Mouse (Mus musculus) myocyte (in vitro differentiated cells): ENCODE data around the gene Dip2c.

Experiments
- CEBPB ChIP-seq: IDR thresholded peaks from 2 replicates; pipeline ENCODE4 v1.6.1; 2011; ENCODE audit warnings: mild to moderate bottlenecking, moderate library complexity; ENCODE audit not compliant: poor library complexity, insufficient read depth, severe bottlenecking
- E2F4 ChIP-seq: IDR thresholded peaks from one replicate; pipeline ENCODE4 v1.6.1; 2011; ENCODE audit warnings: mild to moderate bottlenecking, control low read depth, moderate library complexity; ENCODE audit not compliant: insufficient read depth
- MYOD1 ChIP-seq, 3 experiments: IDR thresholded peaks; one replicate each; pipeline ENCODE4 v1.6.1; 2011; ENCODE audit warnings: control low read depth in 2 of 3, low read depth in 2 of 3, mild to moderate bottlenecking in 2 of 3, moderate library complexity in 1 of 3; ENCODE audit not compliant: insufficient read length in 2 of 3, control insufficient read depth in 1 of 3
- POLR2A ChIP-seq: IDR thresholded peaks from one replicate; pipeline ENCODE4 v1.6.1; 2011; ENCODE audit warnings: low read depth, mild to moderate bottlenecking, control low read depth, moderate library complexity; ENCODE audit not compliant: insufficient read length
- POLR2AphosphoS2 ChIP-seq: IDR thresholded peaks from one replicate; pipeline ENCODE4 v1.6.1; 2011; ENCODE audit warnings: low read depth, control low read depth; ENCODE audit not compliant: insufficient read length
- TCF12 ChIP-seq: IDR thresholded peaks from one replicate; pipeline ENCODE4 v1.6.1; 2011; ENCODE audit warnings: mild to moderate bottlenecking, control low read depth; ENCODE audit not compliant: poor library complexity, insufficient read depth, severe bottlenecking
- TCF3 ChIP-seq: IDR thresholded peaks from one replicate; pipeline ENCODE4 v1.6.1; 2011; ENCODE audit warnings: low read depth, control low read depth; ENCODE audit not compliant: insufficient read length
- USF1 ChIP-seq: IDR thresholded peaks from one replicate; pipeline ENCODE4 v1.6.1; 2011; ENCODE audit warnings: low read depth, mild to moderate bottlenecking, control low read depth, moderate library complexity

DNA sequence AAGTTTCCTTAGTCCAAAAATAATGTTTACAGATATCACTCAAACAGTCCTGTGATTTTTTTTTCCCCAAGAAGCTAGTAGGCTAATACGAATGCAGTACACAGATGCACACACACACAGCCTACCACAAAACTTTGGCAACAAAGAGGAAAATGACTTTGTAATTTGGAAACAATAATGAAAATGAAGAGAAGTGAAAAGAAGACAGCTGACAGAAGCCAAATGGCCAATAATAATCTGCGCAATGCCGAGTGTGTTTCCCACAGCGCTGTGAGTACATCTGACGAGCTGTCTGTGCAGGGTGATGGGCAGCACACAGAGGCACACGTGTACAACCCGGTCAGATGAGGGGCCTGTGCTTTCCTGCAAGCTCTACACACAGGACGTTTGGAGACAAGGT, 430.4 kb downstream of the Dip2c start:
- TF ChIP-seq POLR2A (no peak), USF1 (no peak), TCF12 (no peak), CEBPB (no peak), TCF3 (no peak), E2F4 (no peak), POLR2AphosphoS2 (no peak), MYOD1 (IDR thresholded peaks at IDR 0.05; ENCODE audit: control insufficient read depth in 1 of 3, insufficient read length in 2 of 3, low read depth in 2 of 3) (no peak)
